1 mouse cellular context compared by ENCODE assay signal in genomic region chr2:153121821-153122615, GRCm38 (mm10).
TF ChIP-seq lines count a peak whose summit lies in the region.

No protein-coding gene starts in this region.

TF ChIP-seq in CH12.LX, 34 proteins besides CTCF, POLR2A, EP300 and RAD21:
- TF ChIP-seq MAX (IDR thresholded peaks at IDR 0.05; ENCODE audit: low read length) (no peak), BHLHE40 (IDR thresholded peaks at IDR 0.05; ENCODE audit: low read depth, low read length) (peak; percentile 44; the same call in 1 of the 2 replicates), KAT2A (IDR thresholded peaks at IDR 0.05; ENCODE audit: insufficient replicate concordance, low read length) (no peak)
